Mouse (Mus musculus): ENCODE data around the gene Gpr83. TPM values are rescaled to one million over a fixed set of nuclear protein-coding genes. Genes with fewer than 3 reads are reported as not detected.

The Gpr83 gene
- total RNA-seq, 4 experiments from 2014 or later, result 29.1 to 36.2 (median 31.5) TPM

DNA sequence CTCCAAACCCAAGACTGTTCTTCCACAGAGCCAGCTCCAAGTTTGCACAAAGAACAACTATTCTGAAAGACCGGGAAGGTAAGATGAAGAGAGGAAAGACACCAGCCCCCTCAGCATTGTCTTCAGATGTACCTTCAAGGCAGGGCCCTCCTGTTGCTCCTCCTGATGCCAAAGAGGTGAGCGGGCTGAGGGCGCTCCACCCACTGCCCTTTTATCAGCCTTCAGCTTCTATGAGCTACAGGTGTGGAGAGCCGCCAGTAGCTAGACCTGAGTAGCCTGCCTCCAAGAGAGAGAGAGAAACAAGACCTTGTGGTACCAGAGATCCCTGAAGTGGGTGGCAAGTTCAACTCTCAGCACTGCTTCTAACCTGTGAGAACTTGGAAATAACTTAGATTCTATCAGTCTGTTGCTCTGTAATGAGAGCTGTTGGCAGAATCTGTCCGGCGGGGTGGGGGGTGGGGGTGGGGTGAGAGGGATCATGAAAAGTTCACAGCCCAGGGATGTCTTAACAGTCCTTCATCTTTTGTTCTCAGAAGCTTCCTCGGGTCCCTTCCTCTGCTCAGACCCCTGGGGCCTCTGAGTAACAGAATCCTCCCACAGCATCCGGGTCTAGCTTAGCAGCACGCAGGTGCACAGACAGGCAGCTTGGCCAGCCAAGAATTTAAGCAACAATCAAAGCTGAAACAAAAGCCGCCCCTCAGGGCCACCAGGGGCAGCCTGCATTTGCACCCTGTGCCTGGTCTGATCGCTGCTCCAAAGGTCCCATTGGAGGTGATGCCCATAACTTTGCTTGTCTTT, 43.8 kb downstream of the Gpr83 start, which contains the start of gene Izumo1r:
TSS of gene Izumo1r (minus strand) at position 369 of the 798 bp plus-strand sequence.
- DNase-seq (ENCODE audit: low spot score in 2 of 2), result no peak

DNA sequence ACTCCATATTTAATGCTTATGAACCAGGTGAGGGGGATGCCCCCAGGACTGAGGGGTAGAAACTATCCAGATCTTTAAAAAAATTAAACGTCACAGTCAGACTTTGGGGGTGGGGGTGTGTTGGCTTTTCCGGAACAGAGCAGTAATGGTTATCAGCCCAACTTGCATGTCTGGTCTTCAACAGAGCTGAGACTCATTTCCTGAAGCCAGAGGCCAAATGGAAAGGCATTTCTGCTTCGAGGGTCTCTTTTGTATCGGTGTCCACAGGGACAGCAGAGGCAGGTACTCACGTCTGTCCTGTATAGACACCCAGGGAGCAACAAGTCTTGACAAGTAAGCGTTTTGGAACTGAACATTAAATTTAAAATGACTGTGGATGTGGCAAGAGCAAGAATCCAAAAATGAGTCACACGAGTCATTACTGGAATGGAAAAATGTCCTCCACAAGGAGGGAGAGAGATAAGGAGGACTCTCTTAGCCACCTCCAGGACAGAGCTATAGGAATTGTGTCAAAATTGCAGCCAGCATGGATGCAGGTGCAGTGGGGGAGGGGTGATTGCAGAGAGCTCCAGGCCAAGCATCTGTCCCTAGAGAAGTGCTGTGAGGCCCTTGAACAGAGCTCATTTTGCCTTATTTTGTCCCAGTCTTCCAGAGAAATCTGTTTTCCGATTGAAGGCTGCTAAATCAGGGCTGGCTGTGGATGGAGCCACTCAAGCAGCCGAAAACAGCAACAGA, 44.9 kb downstream of the Gpr83 start:
- DNase-seq (ENCODE audit: low spot score in 2 of 2), result peak in 1 of 2 experiments; percentile 25

DNA sequence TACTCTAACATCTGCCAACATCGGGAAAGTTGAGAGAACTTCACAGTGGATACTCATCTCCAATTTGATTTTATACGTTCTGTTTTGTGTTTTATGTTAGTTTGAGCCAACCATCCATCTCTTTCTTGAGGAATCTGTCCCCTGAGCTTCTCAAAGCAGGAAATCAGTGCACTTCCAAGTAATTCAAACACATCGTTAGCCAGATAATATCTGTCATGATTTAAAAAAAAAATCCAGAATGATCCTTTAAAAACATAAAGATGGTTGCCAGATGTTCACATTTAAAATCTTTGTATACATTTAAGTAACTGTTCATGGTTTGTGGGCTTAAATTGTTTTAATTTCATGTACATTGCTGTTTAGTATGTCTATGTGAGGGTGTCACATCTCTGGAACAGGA, 45.9 kb downstream of the Gpr83 start:
- no peak for DNase-seq (ENCODE audit: low spot score in 2 of 2)

DNA sequence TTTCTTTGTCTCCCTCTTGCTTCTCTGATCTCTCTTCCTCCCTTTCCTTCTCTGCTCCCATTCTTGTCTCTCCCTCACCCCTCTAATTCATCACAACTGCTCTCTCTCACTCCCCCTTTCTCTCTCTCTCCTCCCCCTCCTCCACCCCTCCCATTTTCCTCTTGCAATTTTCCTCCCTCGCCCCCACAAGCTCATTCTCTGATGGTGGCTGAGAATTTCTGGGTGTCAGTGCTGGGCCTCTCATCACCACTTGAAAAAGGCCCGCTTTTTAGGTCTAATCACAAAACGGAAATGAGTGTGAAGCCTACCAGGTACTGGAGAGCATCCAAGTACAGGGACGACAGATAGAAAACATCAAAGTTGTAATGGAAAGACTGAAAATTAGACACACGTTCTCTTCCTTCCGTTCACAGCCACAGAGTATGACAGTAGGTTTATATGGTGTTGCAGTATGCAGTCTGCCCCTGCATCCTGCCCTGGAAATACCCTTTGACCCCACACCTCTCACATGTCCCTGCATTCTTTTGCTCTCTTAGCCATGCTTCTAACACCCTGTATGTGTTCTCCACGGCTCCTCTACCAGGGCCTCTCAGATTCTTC, 47.9 kb downstream of the Gpr83 start:
- DNase-seq (ENCODE audit: low spot score in 2 of 2), result peak in 1 of 2 experiments; percentile 29

DNA sequence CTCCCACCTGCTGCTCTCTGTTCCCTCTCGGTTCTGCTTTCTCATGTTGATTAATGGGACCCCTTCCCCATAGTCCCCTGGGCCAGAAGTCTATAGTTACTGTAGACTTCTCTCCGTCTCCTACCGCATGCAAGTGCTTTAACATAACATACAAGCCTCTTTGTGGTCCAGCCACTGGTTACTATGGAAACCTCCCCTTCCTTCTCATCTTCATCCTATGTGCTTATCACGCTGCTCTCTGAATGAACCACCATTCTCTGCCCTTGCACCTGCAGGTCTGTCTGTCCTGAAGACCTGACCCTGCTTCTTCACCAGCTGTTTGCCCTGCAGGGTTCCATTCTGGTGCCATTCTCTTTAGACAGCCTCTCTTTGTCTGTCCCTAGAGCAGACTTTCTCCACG, 50.0 kb downstream of the Gpr83 start:
- no peak for DNase-seq (ENCODE audit: low spot score in 2 of 2)

DNA sequence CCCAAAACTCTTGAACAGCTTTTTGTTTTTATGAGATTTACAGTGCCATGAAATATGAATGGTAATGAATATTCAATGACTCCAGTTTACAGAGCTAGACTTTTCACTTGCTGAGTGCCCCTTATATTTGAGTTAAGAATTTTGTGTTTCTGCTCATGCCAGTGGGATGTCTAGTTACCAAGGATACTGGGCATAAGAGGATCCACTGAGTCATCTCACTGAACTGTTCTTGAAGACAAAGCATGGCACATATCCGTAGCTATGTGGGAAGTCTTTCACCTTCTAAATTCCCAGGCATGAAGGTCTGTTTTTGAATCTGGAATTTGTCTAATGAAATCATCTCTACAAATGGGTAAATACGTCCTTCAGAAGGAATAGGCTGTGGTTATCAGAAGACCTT, 52.0 kb downstream of the Gpr83 start:
- no peak for DNase-seq (ENCODE audit: low spot score in 2 of 2)

DNA sequence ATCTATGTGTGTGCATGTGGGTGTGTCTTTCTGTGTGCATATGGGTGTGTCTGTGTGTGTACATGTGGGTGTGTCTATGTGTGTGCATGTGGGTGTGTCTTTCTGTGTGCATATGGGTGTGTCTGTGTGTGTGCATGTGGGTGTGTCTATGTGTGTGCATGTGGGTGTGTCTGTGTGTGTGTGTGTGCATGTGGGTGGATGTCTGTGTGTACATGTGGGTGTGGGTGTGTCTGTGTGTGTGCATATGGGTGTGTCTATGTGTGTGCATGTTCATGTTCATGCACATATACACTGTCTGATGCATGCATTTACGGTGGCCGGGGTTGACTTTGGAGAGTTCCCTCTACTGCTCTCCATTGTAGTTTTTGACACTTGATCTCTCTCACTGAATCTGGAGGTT, 57.7 kb downstream of the Gpr83 start:
- DNase-seq (ENCODE audit: low spot score in 2 of 2), result no peak

DNA sequence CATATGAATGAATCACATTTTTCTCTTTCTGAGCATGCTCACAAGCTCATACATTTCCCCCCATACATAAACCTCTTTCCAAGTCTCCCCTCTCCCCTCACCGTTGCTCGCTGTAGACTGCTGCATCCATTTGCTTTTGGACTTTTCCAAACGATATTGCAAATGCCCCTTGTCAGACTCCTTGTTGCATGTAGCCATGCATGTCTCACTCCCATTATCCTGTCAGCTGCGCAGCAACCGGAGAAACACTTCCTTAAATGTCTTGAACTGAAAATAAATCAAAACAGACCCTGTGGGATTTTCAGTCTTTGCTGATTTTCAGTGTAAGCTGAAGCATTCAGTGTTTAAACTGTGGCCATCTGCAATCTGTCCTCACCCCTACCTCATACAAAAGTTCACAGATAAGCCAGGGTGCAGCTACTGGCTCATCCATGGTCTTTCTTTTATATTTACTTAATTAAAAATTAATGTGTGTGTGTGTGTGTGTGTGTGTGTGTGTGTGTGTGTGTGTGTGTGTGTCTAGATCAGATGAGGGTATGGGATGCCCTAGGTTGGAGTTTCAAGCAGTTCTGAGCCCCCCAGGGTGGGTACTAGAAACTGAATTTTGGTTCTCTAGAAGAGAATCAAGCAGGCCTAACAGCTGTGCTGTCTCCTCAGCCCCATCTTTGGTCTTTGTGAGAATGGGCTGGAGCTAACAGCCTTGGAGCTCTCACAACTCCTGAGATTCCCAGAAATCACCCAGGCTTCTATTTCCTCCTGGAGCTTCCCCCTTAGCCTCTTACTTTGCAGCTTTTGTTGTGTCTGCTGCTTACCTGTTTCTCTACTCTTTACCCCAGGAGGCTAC, 59.0 kb downstream of the Gpr83 start:
- DNase-seq (ENCODE audit: low spot score in 2 of 2), result no peak

Other genes with a start within 250 kb of the Gpr83 start
- gene Amotl1, start 215.2 kb upstream of the Gpr83 start, total RNA-seq (2022), result 10 to 100 TPM; 19.7 to 25.3 (median 21.9) TPM
- not detected for gene Piwil4, start 119.5 kb upstream of the Gpr83 start, total RNA-seq (2022)
- under 1 TPM; 0.15 to 0.32 (median 0.21) TPM for gene Fut4, start 107.8 kb upstream of the Gpr83 start, total RNA-seq (2022)
- under 1 TPM in 1 of 4 experiments, not detected in 3; 0.59 TPM for gene 1700012B09Rik, start 89.2 kb upstream of the Gpr83 start, total RNA-seq (2022)
- 10 to 100 TPM; 14.6 to 19.7 (median 16.2) TPM for gene Mre11a, start 75.6 kb upstream of the Gpr83 start, total RNA-seq (2022)
- gene Ankrd49, start 75.4 kb upstream of the Gpr83 start, total RNA-seq (2022), result 10 to 100 TPM; 13.2 to 15.8 (median 13.7) TPM
- not detected for gene Izumo1r, start 43.7 kb downstream of the Gpr83 start, total RNA-seq (2022)
- gene Panx1, start 185.3 kb downstream of the Gpr83 start, total RNA-seq (2022), result 10 to 100 TPM; 26.5 to 30.1 (median 28.0) TPM

Data from left cerebral cortex, adult 8-10 months (tissue).